Mouse (Mus musculus) heart, postnatal 4 days (tissue): ENCODE data around the gene Sdk1. TPM values are rescaled to one million over a fixed set of nuclear protein-coding genes. Genes with fewer than 3 reads are reported as not detected.
"Not testable (repeated sequence)": the region's sequence is repeated elsewhere in the genome, so short reads cannot be mapped to it uniquely, and the experiment has no call there.

Experiments
- DNase-seq: peaks from one replicate; pipeline ENCODE4 v3.0.0; 2021
- total RNA-seq, 2 experiments: library from RNA; stranded (reverse); gene quantifications; 2 replicates each; pipeline ENCODE4 v1.2.3; 2021

Gene Sdk1
- total RNA-seq, 2 experiments from 2014 or later, result 14.1 to 16.1 TPM

- no peak for DNase-seq
Measured at GRCm38 (mm10) chr5:141468821-141469220, 227.5 kb downstream of the Sdk1 start.

GRCm38 (mm10) chr5:141505281-141505680, 264.0 kb downstream of the Sdk1 start:
- no peak for DNase-seq

- no peak for DNase-seq
Measured at GRCm38 (mm10) chr5:141506344-141506743, 265.1 kb downstream of the Sdk1 start.

GRCm38 (mm10) chr5:141524801-141525715, 283.8 kb downstream of the Sdk1 start:
- DNase-seq, result peak; percentile 7

GRCm38 (mm10) chr5:141540193-141540592, 298.9 kb downstream of the Sdk1 start:
- DNase-seq, result no peak

GRCm38 (mm10) chr5:141542890-141543666, 301.8 kb downstream of the Sdk1 start:
- DNase-seq, result no peak

- DNase-seq, result no peak
Measured at GRCm38 (mm10) chr5:141553444-141553843, 312.2 kb downstream of the Sdk1 start.

GRCm38 (mm10) chr5:141558731-141559130, 317.4 kb downstream of the Sdk1 start:
- no peak for DNase-seq

GRCm38 (mm10) chr5:141560325-141560724, 319.0 kb downstream of the Sdk1 start:
- no peak for DNase-seq

- DNase-seq, result no peak
Measured at GRCm38 (mm10) chr5:141561989-141562560, 320.8 kb downstream of the Sdk1 start.

- DNase-seq, result no peak
Measured at GRCm38 (mm10) chr5:141564197-141564596, 322.9 kb downstream of the Sdk1 start.

- DNase-seq, result no peak
Measured at GRCm38 (mm10) chr5:141568106-141568505, 326.8 kb downstream of the Sdk1 start.

GRCm38 (mm10) chr5:141570442-141570841, 329.2 kb downstream of the Sdk1 start:
- no peak for DNase-seq

- peak; percentile 71 for DNase-seq
Measured at GRCm38 (mm10) chr5:141574263-141574662, 333.0 kb downstream of the Sdk1 start.

- DNase-seq, result no peak
Measured at GRCm38 (mm10) chr5:141591246-141591645, 350.0 kb downstream of the Sdk1 start.

- DNase-seq, result peak; percentile 9
Measured at GRCm38 (mm10) chr5:141612721-141613120, 371.4 kb downstream of the Sdk1 start.

- no peak for DNase-seq
Measured at GRCm38 (mm10) chr5:141615763-141616162, 374.5 kb downstream of the Sdk1 start.

- no peak for DNase-seq
Measured at GRCm38 (mm10) chr5:141617660-141618059, 376.4 kb downstream of the Sdk1 start.

- no peak for DNase-seq
Measured at GRCm38 (mm10) chr5:141625401-141625800, 384.1 kb downstream of the Sdk1 start.

- no peak for DNase-seq
Measured at GRCm38 (mm10) chr5:141631641-141632040, 390.4 kb downstream of the Sdk1 start.

- no peak for DNase-seq
Measured at GRCm38 (mm10) chr5:141633271-141633670, 392.0 kb downstream of the Sdk1 start.

GRCm38 (mm10) chr5:141636406-141636805, 395.1 kb downstream of the Sdk1 start:
- no peak for DNase-seq

- DNase-seq, result not testable (repeated sequence)
Measured at GRCm38 (mm10) chr5:141637054-141637453, 395.8 kb downstream of the Sdk1 start.
